21 mouse cellular contexts compared by ENCODE assay signal in genomic region chr10:61765558-61765957, GRCm38 (mm10). TPM values are rescaled to one million over a fixed set of nuclear protein-coding genes. Genes with fewer than 3 reads are reported as not detected.
DNase-seq lines count a peak whose midpoint lies in the region; ATAC-seq lines count a peak whose summit lies in the region.
"Had no signal": no experiment of that assay in that cellular context is flagged by ENCODE, and none has a peak within 500 bp of the region (broad histone marks: within the 10 kb centered on the region; RNA-seq: fewer than 3 reads in every experiment).

No protein-coding gene starts in this region.

- peaks cover 45% of the 10 kb centered on the region for H3K36me3 ChIP-seq in midbrain, embryonic 10.5 days
- no peaks in the 10 kb centered on the region for H3K36me3 ChIP-seq in midbrain, embryonic 15.5 days (replicated peaks)
- peaks cover 30% of the 10 kb centered on the region for H3K36me3 ChIP-seq in embryonic facial prominence, embryonic 13.5 days
- peaks cover 5% of the 10 kb centered on the region; the same call in 1 of the 2 replicates for H3K36me3 ChIP-seq in midbrain, embryonic 14.5 days (ENCODE audit: control insufficient read depth, insufficient read depth, low read length)
- H3K36me3 ChIP-seq: G1E; liver, embryonic 15.5 days had no signal

- no peak for ATAC-seq in midbrain, embryonic 15.5 days (replicated peaks)
- ATAC-seq in embryonic facial prominence, embryonic 13.5 days (ENCODE audit: insufficient number of reproducible peaks, insufficient read depth, low FRiP score, low TSS enrichment, low read depth): 0 out of 2 replicates have a peak, but pooled peaks have one; percentile 39
- ATAC-seq in midbrain, embryonic 14.5 days (ENCODE audit: low FRiP score, low TSS enrichment): peak; percentile 50; the same call in 1 of the 2 replicates
- ATAC-seq: CD4-positive, CD25-positive, alpha-beta regulatory T cell, adult 4 months had no signal

- no peaks in the 10 kb centered on the region for H3K9me3 ChIP-seq in midbrain, embryonic 10.5 days (replicated peaks)
- no peaks in the 10 kb centered on the region for H3K9me3 ChIP-seq in midbrain, embryonic 15.5 days
- no peaks in the 10 kb centered on the region for H3K9me3 ChIP-seq in embryonic facial prominence, embryonic 13.5 days
- no peaks in the 10 kb centered on the region for H3K9me3 ChIP-seq in midbrain, embryonic 14.5 days (ENCODE audit: control insufficient read depth, low read length)
- H3K9me3 ChIP-seq: G1E; liver, embryonic 15.5 days had no signal

- peaks cover 32% of the 10 kb centered on the region for H3K4me1 ChIP-seq in midbrain, embryonic 10.5 days
- peaks cover 26% of the 10 kb centered on the region for H3K4me1 ChIP-seq in midbrain, embryonic 15.5 days
- H3K4me1 ChIP-seq in embryonic facial prominence, embryonic 13.5 days: peaks cover 32% of the 10 kb centered on the region
- H3K4me1 ChIP-seq in midbrain, embryonic 14.5 days (ENCODE audit: control insufficient read depth, insufficient read depth, low read length): peaks cover 14% of the 10 kb centered on the region
- H3K4me1 ChIP-seq: liver, embryonic 15.5 days had no signal

- H3K27me3 ChIP-seq in midbrain, embryonic 10.5 days (ENCODE audit: low read depth, poor library complexity, severe bottlenecking): no peaks in the 10 kb centered on the region
- no peaks in the 10 kb centered on the region for H3K27me3 ChIP-seq in midbrain, embryonic 15.5 days (replicated peaks)
- H3K27me3 ChIP-seq in embryonic facial prominence, embryonic 13.5 days: no peaks in the 10 kb centered on the region
- H3K27me3 ChIP-seq in midbrain, embryonic 14.5 days (ENCODE audit: control insufficient read depth, insufficient read depth, low read length): no peaks in the 10 kb centered on the region
- H3K27me3 ChIP-seq: liver, embryonic 15.5 days had no signal

- peak; percentile 37 for DNase-seq in embryo, embryonic 10 days (ENCODE audit: low spot score)
- no peak for DNase-seq in embryo, embryonic 9.5 days (ENCODE audit: extremely low spot score)
- DNase-seq in midbrain, embryonic 10.5 days (ENCODE audit: low spot score): peak; percentile 61
- DNase-seq in midbrain, embryonic 14.5 days: peak; percentile 76
- DNase-seq in adrenal gland, postnatal 10 days: no peak
- no peak for DNase-seq in right cerebral cortex, postnatal 25 days
- DNase-seq: adrenal gland, adult 2 months; cerebellum, adult 11 months; cerebellum, postnatal 36 days; gastrocnemius, postnatal 14 days; heart, postnatal 10 days; kidney, adult 8-10 months; kidney, postnatal 25 days; thymus, postnatal 14 days had no signal

- 32% methylated on average over 5 of the region's 5 CpGs for WGBS in midbrain, embryonic 10.5 days
- 11% methylated on average over 5 of the region's 5 CpGs for WGBS in midbrain, embryonic 15.5 days
- WGBS in embryonic facial prominence, embryonic 13.5 days: 31% methylated on average over 5 of the region's 5 CpGs
- 14% methylated on average over 5 of the region's 5 CpGs for WGBS in midbrain, embryonic 14.5 days

- H3K4me3 ChIP-seq in midbrain, embryonic 10.5 days: no peak overlapping the region
- no peak overlapping the region for H3K4me3 ChIP-seq in midbrain, embryonic 15.5 days
- no peak overlapping the region for H3K4me3 ChIP-seq in embryonic facial prominence, embryonic 13.5 days
- H3K4me3 ChIP-seq in midbrain, embryonic 14.5 days (replicated peaks; ENCODE audit: low read depth, low read length): no peak overlapping the region
- H3K4me3 ChIP-seq: liver, embryonic 15.5 days; myocyte had no signal

- H3K27ac ChIP-seq in midbrain, embryonic 10.5 days (replicated peaks): no peak overlapping the region
- H3K27ac ChIP-seq in midbrain, embryonic 15.5 days: no peak overlapping the region
- H3K27ac ChIP-seq in embryonic facial prominence, embryonic 13.5 days: no peak overlapping the region; the same call in 1 of the 2 replicates
- no peak overlapping the region for H3K27ac ChIP-seq in midbrain, embryonic 14.5 days (replicated peaks; ENCODE audit: low read depth, low read length)
- H3K27ac ChIP-seq: liver, embryonic 15.5 days; stomach, postnatal 0 days had no signal

- no peak overlapping the region for H3K9ac ChIP-seq in midbrain, embryonic 15.5 days
- no peak overlapping the region for H3K9ac ChIP-seq in embryonic facial prominence, embryonic 13.5 days
- H3K9ac ChIP-seq in midbrain, embryonic 14.5 days (replicated peaks; ENCODE audit: low read length): no peak overlapping the region
- H3K9ac ChIP-seq: liver, embryonic 15.5 days had no signal

- no peak overlapping the region for H3K4me2 ChIP-seq in midbrain, embryonic 15.5 days
- no peak overlapping the region for H3K4me2 ChIP-seq in embryonic facial prominence, embryonic 13.5 days
- peak overlapping the region; percentile 12; the same call in 1 of the 2 replicates for H3K4me2 ChIP-seq in midbrain, embryonic 14.5 days (ENCODE audit: low read length)
- H3K4me2 ChIP-seq: liver, embryonic 15.5 days had no signal

RNA-seq across cellular contexts. Expression of gene H2afy2, which starts 18.4 kb away (rescaled TPM):
- 309 and 330 TPM in 2 replicates for polyA plus RNA-seq in midbrain, embryonic 10.5 days (2016; fragmentation: Nextera tagmentation; extraction: Ambion mirVana)
- polyA plus RNA-seq in midbrain, embryonic 15.5 days (2015; fragmentation: Nextera tagmentation; extraction: Ambion mirVana): 307 and 327 TPM in 2 replicates
- polyA plus RNA-seq in embryonic facial prominence, embryonic 13.5 days (2015; fragmentation: Nextera tagmentation; extraction: Ambion mirVana): 281 and 321 TPM in 2 replicates
- polyA plus RNA-seq in midbrain, embryonic 14.5 days (2014; fragmentation: Nextera tagmentation; extraction: Ambion mirVana): 242 and 295 TPM in 2 replicates
- 10 to 100 TPM; 13.4 to 16.9 TPM for total RNA-seq in adrenal gland, postnatal 10 days (2021)
- polyA plus RNA-seq: CD4-positive, CD25-positive, alpha-beta regulatory T cell, adult 4 months; G1E had no signal

RNA-seq across cellular contexts. Expression of gene Aifm2, which starts 50.5 kb away (rescaled TPM):
- 5.2 and 7.0 TPM in 2 replicates for polyA plus RNA-seq in midbrain, embryonic 10.5 days (2016; fragmentation: Nextera tagmentation; extraction: Ambion mirVana)
- 12.0 and 14.0 TPM in 2 replicates for polyA plus RNA-seq in midbrain, embryonic 15.5 days (2015; fragmentation: Nextera tagmentation; extraction: Ambion mirVana)
- 9.4 and 11.0 TPM in 2 replicates for polyA plus RNA-seq in embryonic facial prominence, embryonic 13.5 days (2015; fragmentation: Nextera tagmentation; extraction: Ambion mirVana)
- polyA plus RNA-seq in midbrain, embryonic 14.5 days (2014; fragmentation: Nextera tagmentation; extraction: Ambion mirVana): 5.8 and 7.0 TPM in 2 replicates
- total RNA-seq in adrenal gland, postnatal 10 days (2021): 100 to 1,000 TPM; 292 TPM

Comparison
In these comparisons a context has a peak if more than half of its experiments do, and no peak if none do; other contexts are left out.
1. DNase-seq: peak in embryo, embryonic 10 days (single experiment), midbrain, embryonic 10.5 days (single experiment) and midbrain, embryonic 14.5 days (single experiment); none in embryo, embryonic 9.5 days (single experiment), adrenal gland, postnatal 10 days (single experiment) and right cerebral cortex, postnatal 25 days (single experiment).